ENCODE assay signal across 8 mouse cellular contexts in the genomic region with DNA sequence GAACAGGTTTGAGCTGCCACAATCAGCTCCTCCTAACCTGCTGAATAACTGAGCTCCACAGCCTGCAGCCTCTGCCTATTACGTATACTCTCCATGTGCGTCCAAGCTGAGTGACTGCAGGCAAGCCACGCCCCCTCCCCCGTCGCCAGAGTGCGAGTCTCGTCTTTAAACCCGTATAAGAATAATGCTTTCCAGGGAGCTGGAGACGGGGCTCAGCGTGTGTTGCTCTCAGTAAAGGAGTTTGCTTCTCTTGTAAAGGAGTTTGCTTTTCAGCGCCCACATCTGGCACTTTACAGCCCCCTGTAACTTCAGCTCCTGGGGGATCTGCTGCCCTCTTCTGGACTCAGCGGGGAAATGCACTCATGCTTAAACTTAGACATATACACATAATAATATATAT. TPM values are rescaled to one million over a fixed set of nuclear protein-coding genes. Genes with fewer than 3 reads are reported as not detected.
DNase-seq lines count a peak whose midpoint lies in the region; ATAC-seq lines count a peak whose summit lies in the region.

No protein-coding gene starts in this region.

- H3K4me2 ChIP-seq in heart, embryonic 13.5 days, result peak overlapping the region; percentile 42; the same call in 1 of the 2 replicates
- H3K4me2 ChIP-seq in hindbrain, embryonic 11.5 days (replicated peaks; ENCODE audit: low read depth, low read length), result no peak overlapping the region
- H3K4me2 ChIP-seq in liver, embryonic 12.5 days, result peak overlapping the region; percentile 35
- peak overlapping the region; percentile 43 for H3K4me2 ChIP-seq in stomach, embryonic 15.5 days

- DNase-seq in heart, postnatal 36 days, result no peak
- DNase-seq in ZHBTc4 (ENCODE audit: low read depth, low spot score), result peak; percentile 90
- peak; percentile 60 for DNase-seq in hindbrain, embryonic 11.5 days (ENCODE audit: low spot score)
- DNase-seq in cerebellum, postnatal 25 days, result no peak

- no peaks in the 10 kb centered on the region for H3K36me3 ChIP-seq in heart, embryonic 13.5 days
- H3K36me3 ChIP-seq in hindbrain, embryonic 11.5 days (ENCODE audit: control insufficient read depth, insufficient read depth, low read length), result no peaks in the 10 kb centered on the region
- H3K36me3 ChIP-seq in liver, embryonic 12.5 days, result no peaks in the 10 kb centered on the region
- no peaks in the 10 kb centered on the region for H3K36me3 ChIP-seq in stomach, embryonic 15.5 days

- no peaks in the 10 kb centered on the region for H3K9me3 ChIP-seq in heart, embryonic 13.5 days
- H3K9me3 ChIP-seq in hindbrain, embryonic 11.5 days (ENCODE audit: control insufficient read depth, low read length), result no peaks in the 10 kb centered on the region
- no peaks in the 10 kb centered on the region for H3K9me3 ChIP-seq in liver, embryonic 12.5 days (replicated peaks)
- H3K9me3 ChIP-seq in stomach, embryonic 15.5 days, result no peaks in the 10 kb centered on the region

- H3K4me1 ChIP-seq in heart, embryonic 13.5 days, result peaks cover 43% of the 10 kb centered on the region
- H3K4me1 ChIP-seq in hindbrain, embryonic 11.5 days (replicated peaks; ENCODE audit: control insufficient read depth, insufficient read depth, low read length), result no peaks in the 10 kb centered on the region
- H3K4me1 ChIP-seq in liver, embryonic 12.5 days, result peaks cover 21% of the 10 kb centered on the region
- 0 out of 2 replicates have a peak, but pooled peaks cover 4% of the 10 kb centered on the region for H3K4me1 ChIP-seq in stomach, embryonic 15.5 days

- WGBS in heart, embryonic 13.5 days, result 9% methylated on average over 12 of the region's 12 CpGs
- 3% methylated on average over 12 of the region's 12 CpGs for WGBS in hindbrain, embryonic 11.5 days
- 9% methylated on average over 12 of the region's 12 CpGs for WGBS in liver, embryonic 12.5 days (ENCODE audit: insufficient replicate concordance)
- 10% methylated on average over 12 of the region's 12 CpGs for WGBS in stomach, embryonic 15.5 days

- peak overlapping the region; percentile 38 for H3K4me3 ChIP-seq in heart, embryonic 13.5 days
- 0 out of 2 replicates have a peak overlapping the region, but pooled peaks have one; percentile 16 for H3K4me3 ChIP-seq in hindbrain, embryonic 11.5 days (ENCODE audit: low read depth, low read length)
- H3K4me3 ChIP-seq in liver, embryonic 12.5 days, result peak overlapping the region; percentile 35
- H3K4me3 ChIP-seq in stomach, embryonic 15.5 days (replicated peaks), result peak overlapping the region; percentile 28

- no peak overlapping the region for H3K27ac ChIP-seq in heart, embryonic 13.5 days (replicated peaks)
- H3K27ac ChIP-seq in hindbrain, embryonic 11.5 days (ENCODE audit: low read depth, low read length), result no peak overlapping the region
- no peak overlapping the region for H3K27ac ChIP-seq in liver, embryonic 12.5 days
- no peak overlapping the region for H3K27ac ChIP-seq in stomach, embryonic 15.5 days

- no peak overlapping the region for H3K9ac ChIP-seq in heart, embryonic 13.5 days
- H3K9ac ChIP-seq in hindbrain, embryonic 11.5 days (ENCODE audit: low read depth, low read length), result no peak overlapping the region
- H3K9ac ChIP-seq in liver, embryonic 12.5 days, result no peak overlapping the region
- H3K9ac ChIP-seq in stomach, embryonic 15.5 days, result no peak overlapping the region

- no peaks in the 10 kb centered on the region for H3K27me3 ChIP-seq in heart, embryonic 13.5 days (replicated peaks)
- H3K27me3 ChIP-seq in hindbrain, embryonic 11.5 days (ENCODE audit: control insufficient read depth, insufficient read depth, low read length), result no peaks in the 10 kb centered on the region
- H3K27me3 ChIP-seq in liver, embryonic 12.5 days (replicated peaks), result peaks cover 17% of the 10 kb centered on the region
- no peaks in the 10 kb centered on the region for H3K27me3 ChIP-seq in stomach, embryonic 15.5 days (replicated peaks)

- ATAC-seq in heart, embryonic 13.5 days (ENCODE audit: extremely low read depth, insufficient number of reproducible peaks, low FRiP score, low TSS enrichment), result no peak
- no peak for ATAC-seq in hindbrain, embryonic 11.5 days (ENCODE audit: low FRiP score)
- peak; percentile 31; the same call in 1 of the 2 replicates for ATAC-seq in liver, embryonic 12.5 days
- ATAC-seq in stomach, embryonic 15.5 days (ENCODE audit: insufficient read depth, low FRiP score, low read depth), result no peak
- ATAC-seq in erythroid progenitor cell, adult 5-6 weeks (replicated peaks; ENCODE audit: low FRiP score, poor library complexity, severe bottlenecking), result no peak

- intact Hi-C loops in heart, postnatal 36 days (cut with DNase I), result no loop called here

RNA-seq across cellular contexts. Expression of a gene that starts 7.2 kb away (rescaled TPM):
- polyA plus RNA-seq in heart, embryonic 13.5 days (2015; fragmentation: Nextera tagmentation; extraction: Ambion mirVana), result 8.9 and 9.5 TPM in 2 replicates
- total RNA-seq in heart, postnatal 36 days (2021), result 100 to 1,000 TPM; 232 to 242 TPM
- 1.4 and 1.6 TPM in 2 replicates for polyA plus RNA-seq in hindbrain, embryonic 11.5 days (2014; fragmentation: Nextera tagmentation; extraction: Ambion mirVana)
- 0.60 and 0.70 TPM in 2 replicates for polyA plus RNA-seq in liver, embryonic 12.5 days (2016; fragmentation: Nextera tagmentation; extraction: Ambion mirVana)
- 2.1 and 2.2 TPM in 2 replicates for polyA plus RNA-seq in stomach, embryonic 15.5 days (2015; fragmentation: Nextera tagmentation; extraction: Ambion mirVana)
- total RNA-seq in erythroid progenitor cell, adult 5-6 weeks (2015; ENCODE audit: low replicate concordance), result 1.3 TPM in 1 of 2 replicates, not detected in the other
- total RNA-seq in erythroid progenitor cell, adult 5-6 weeks (2017; ENCODE audit: low replicate concordance), result not detected in 2 replicates

RNA-seq across cellular contexts. Expression of a gene that starts 23.3 kb away (rescaled TPM):
- 44.6 and 47.5 TPM in 2 replicates for polyA plus RNA-seq in heart, embryonic 13.5 days (2015; fragmentation: Nextera tagmentation; extraction: Ambion mirVana)
- 10 to 100 TPM; 26.4 to 27.3 TPM for total RNA-seq in heart, postnatal 36 days (2021)
- polyA plus RNA-seq in hindbrain, embryonic 11.5 days (2014; fragmentation: Nextera tagmentation; extraction: Ambion mirVana), result 18.1 and 25.5 TPM in 2 replicates
- 40.1 and 40.7 TPM in 2 replicates for polyA plus RNA-seq in liver, embryonic 12.5 days (2016; fragmentation: Nextera tagmentation; extraction: Ambion mirVana)
- 42.9 and 46.7 TPM in 2 replicates for polyA plus RNA-seq in stomach, embryonic 15.5 days (2015; fragmentation: Nextera tagmentation; extraction: Ambion mirVana)
- total RNA-seq in erythroid progenitor cell, adult 5-6 weeks (2015; ENCODE audit: low replicate concordance), result 1.1 and 3.4 TPM in 2 replicates
- total RNA-seq in erythroid progenitor cell, adult 5-6 weeks (2017; ENCODE audit: low replicate concordance), result 1.7 and 5.5 TPM in 2 replicates

RNA-seq across cellular contexts. Expression of a gene that starts 25.5 kb away (rescaled TPM):
- 6.4 and 9.1 TPM in 2 replicates for polyA plus RNA-seq in heart, embryonic 13.5 days (2015; fragmentation: Nextera tagmentation; extraction: Ambion mirVana)
- 1 to 10 TPM; 1.2 to 1.5 TPM for total RNA-seq in heart, postnatal 36 days (2021)
- 9.4 and 9.8 TPM in 2 replicates for polyA plus RNA-seq in hindbrain, embryonic 11.5 days (2014; fragmentation: Nextera tagmentation; extraction: Ambion mirVana)
- polyA plus RNA-seq in liver, embryonic 12.5 days (2016; fragmentation: Nextera tagmentation; extraction: Ambion mirVana), result 8.2 and 8.8 TPM in 2 replicates
- 9.3 and 13.3 TPM in 2 replicates for polyA plus RNA-seq in stomach, embryonic 15.5 days (2015; fragmentation: Nextera tagmentation; extraction: Ambion mirVana)
- 1.7 and 7.9 TPM in 2 replicates for total RNA-seq in erythroid progenitor cell, adult 5-6 weeks (2015; ENCODE audit: low replicate concordance)
- total RNA-seq in erythroid progenitor cell, adult 5-6 weeks (2017; ENCODE audit: low replicate concordance), result not detected in 2 replicates

Comparison
In these comparisons a context has a peak if more than half of its experiments do, and no peak if none do; other contexts are left out.
1. DNase-seq: peak in ZHBTc4 (single experiment) and hindbrain, embryonic 11.5 days (single experiment); none in heart, postnatal 36 days (0 of 2) and cerebellum, postnatal 25 days (0 of 2).
2. Peak in every context shown above with its lines, with median percentiles within 50 percentile points of each other: H3K4me3 ChIP-seq.